Mouse (Mus musculus) liver (tissue): ENCODE measurements around the gene Amy2a2.
"Not testable (repeated sequence)": the region's sequence is repeated elsewhere in the genome, so short reads cannot be mapped to it uniquely, and the experiment has no call there.

Source experiments
- DNase-seq: peaks from one replicate; pipeline ENCODE4 v3.0.0-alpha.2; 2020; ENCODE audit warnings: mixed read lengths

The Amy2a2 gene

GRCm38 (mm10) chr3:113356558-113356957 lies at the start of gene Amy2a2:
Amy2a2 (minus strand) TSS chr3:113356658.
- DNase-seq, result not testable (repeated sequence)

DNA sequence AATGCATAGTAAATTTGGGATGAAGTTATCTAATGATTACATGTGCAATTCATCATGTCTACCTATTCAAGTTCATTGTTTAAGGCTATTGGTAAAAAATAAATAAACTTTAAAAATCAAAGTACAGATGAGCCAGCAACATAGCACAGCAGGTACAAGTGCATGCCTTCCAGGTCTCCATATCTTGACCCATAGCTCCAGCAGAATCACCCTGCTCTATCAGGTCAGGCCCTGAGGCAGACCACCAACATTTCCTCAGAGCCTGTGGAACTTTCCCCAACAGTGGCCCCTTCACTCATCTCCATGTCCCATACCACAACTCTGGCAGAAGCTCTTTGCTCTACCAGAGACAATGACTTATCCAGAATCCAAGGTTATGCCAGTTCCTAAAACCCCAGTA lies 11.0 kb downstream of the Amy2a2 start:
- not testable (repeated sequence) for DNase-seq

GRCm38 (mm10) chr3:113323952-113324351 lies 32.5 kb downstream of the Amy2a2 start, which contains the start of gene Amy2a3:
Amy2a3 (minus strand) TSS chr3:113324052.
- not testable (repeated sequence) for DNase-seq

DNA sequence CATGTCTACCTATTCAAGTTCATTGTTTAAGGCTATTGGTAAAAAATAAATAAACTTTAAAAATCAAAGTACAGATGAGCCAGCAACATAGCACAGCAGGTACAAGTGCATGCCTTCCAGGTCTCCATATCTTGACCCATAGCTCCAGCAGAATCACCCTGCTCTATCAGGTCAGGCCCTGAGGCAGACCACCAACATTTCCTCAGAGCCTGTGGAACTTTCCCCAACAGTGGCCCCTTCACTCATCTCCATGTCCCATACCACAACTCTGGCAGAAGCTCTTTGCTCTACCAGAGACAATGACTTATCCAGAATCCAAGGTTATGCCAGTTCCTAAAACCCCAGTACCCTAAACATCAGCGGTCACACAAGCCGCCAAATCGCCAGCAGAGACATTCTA lies 43.5 kb downstream of the Amy2a2 start:
- not testable (repeated sequence) for DNase-seq
